Mouse (Mus musculus): ENCODE measurements around the gene Gm29735.
"Not testable (repeated sequence)": the region's sequence is repeated elsewhere in the genome, so short reads cannot be mapped to it uniquely, and the experiment has no call there.

The Gm29735 gene

DNA sequence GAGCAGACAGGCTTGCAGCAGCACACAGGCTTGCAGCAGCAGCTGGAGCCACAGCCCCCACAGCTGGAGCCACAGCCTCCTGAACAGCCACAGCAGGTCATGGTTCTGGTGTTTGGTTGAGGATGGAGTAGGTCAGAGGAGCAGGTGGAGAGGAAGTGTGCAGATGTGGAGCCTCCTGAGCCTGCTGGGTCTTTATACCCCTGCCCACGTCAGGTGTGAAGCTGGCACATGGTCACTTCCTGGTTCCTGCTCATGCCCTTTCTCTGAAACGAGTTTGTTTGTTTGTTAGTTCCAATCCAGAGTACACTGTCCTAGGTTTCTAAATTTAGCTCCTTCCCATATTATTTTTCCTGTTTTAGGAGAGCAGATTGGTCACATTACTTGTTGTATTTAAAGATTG, at the start of gene Gm29735:
TSS of gene Gm29735 (minus strand) at position 101 of the 400 bp plus-strand sequence.
- DNase-seq: not testable (repeated sequence)

DNA sequence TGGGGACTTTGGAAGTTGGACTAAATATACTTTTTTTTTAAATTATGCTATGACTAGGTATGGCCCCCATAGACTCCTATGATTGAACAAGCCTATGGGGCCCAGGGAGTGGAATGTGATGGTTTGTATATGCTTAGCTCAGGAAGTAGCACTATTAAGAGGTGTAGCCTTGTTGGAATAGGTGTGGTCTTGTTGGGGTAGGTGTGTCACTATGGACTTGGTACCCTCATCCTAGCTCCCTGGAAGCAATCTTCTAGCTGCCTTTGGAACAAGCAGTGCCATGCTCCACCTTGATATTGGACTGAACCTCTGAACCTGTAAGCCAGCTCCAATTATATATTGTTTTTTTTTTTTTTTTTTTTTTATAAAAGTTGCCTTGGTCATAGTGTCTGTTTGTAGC, 48.6 kb upstream of the Gm29735 start:
- no peak for DNase-seq

DNA sequence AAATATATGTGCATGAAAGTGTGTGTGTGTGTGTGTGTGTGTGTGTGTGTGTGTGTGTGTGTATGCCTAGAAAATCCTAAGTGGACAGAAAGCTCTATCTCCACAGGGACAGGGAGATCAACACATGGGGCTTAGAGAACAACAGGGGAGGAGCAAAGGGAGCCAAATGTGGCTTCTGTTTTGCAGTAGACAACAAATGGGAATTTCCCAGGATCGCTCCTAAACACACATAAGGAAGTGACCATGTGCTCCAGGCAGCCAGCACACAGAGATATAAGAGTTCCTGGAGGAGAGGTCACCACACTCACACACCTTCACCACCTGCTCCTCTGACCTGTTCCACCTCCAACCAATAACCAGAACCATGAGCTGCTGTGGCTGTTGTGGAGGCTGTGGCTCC, 44.2 kb upstream of the Gm29735 start, which contains the start of gene Krtap5-3:
TSS of gene Krtap5-3 (plus strand) at position 301 of the 400 bp plus-strand sequence.
- no peak for DNase-seq

DNA sequence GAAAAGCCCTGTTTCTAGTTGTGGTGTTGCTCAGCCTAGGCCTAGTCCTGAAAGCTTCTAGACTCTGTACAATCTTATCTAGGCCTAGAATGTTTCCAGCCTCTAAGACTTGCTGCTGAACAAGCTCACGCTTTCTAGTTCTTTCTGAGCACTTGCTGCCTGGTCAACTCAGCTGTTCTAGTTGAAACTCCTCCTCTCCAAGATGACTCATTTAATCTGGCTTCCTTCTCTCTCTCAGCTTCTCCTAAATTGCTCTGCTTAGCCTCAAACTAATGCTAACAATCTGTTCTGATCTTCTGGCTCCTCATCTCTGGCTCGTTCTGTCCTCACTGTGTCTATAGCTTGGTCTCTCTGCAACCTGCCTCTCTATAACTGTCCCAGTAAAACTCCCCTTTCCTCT, 41.8 kb upstream of the Gm29735 start:
- DNase-seq: no peak

DNA sequence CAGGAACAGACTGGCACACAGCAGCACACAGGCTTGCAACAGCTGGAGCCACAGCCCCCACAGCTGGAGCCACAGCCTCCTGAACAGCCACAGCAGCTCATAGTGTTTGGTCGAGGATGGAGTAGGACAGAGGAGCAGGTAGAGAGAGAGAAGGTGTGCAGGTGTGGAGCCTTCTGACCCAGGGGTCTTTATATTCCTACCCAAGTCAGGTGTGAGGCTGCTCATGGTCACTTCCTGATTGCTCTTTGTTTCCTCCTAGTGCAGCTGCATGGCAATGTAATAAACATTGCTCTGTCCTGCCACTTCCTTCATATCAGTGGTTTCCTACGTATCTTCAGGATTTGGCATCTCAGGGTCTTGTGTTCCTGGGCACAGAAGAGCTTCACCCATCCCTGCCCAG, 33.4 kb upstream of the Gm29735 start, which contains the start of gene Gm10153:
TSS of gene Gm10153 (minus strand) at position 101 of the 400 bp plus-strand sequence.
- DNase-seq: no peak

DNA sequence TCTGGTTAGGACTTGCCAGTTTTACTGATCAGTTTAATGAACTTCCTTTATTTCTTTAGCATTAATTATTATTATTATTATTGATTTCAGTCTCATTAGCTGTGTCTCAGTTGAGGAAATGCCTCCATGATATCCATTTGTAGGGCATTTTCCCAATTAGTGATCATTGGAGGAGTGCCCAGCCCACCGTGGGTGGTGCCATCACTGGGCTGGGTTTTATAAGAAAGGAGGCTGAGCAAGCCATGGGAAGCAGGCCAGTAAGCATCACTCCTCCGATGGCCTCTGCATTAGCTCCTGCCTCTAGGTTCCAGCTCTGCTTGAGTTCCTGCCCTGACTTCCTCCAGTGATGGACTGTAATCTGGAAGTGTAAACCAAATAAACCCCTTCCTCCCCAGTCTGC, 31.2 kb upstream of the Gm29735 start:
- no peak for DNase-seq

DNA sequence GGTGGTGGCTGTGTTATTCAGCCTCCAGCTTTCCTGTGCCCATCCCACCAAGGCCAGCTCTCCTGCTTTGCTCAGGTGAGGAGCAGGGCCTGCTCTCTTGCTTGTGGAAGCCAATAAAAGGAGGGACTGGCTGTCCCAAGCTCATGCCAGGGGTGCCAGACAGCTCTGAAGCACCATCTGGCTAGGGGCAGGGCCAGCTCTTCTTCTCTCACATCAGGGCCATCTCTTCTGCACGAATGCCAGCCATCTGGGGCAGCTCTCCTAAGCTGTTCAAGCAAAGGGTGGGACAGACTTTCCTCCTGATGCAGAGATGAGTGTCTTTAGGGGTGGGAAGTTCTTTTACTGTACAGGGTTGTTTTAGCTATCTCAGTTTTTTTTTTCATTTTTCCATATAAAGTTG, 24.1 kb upstream of the Gm29735 start:
- no peak for DNase-seq

DNA sequence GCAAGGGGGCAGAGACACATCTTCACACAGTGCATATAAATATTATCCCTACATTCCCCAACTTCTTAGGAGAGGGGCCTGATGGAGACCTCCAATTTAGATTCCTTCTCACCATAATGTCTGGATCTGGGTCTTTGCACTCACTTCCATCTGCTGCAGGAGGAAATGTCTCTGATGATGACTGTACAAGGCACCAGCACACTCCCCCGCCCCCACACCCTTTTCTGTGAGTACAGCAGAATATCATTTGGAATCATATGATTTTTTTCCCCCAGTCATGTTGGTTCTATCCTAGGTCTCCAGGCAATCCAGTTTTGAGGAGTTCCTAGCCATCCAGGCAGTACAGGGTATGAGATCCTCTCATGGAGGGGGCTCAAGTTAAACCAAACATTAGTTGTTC, 21.8 kb upstream of the Gm29735 start:
- DNase-seq: no peak

DNA sequence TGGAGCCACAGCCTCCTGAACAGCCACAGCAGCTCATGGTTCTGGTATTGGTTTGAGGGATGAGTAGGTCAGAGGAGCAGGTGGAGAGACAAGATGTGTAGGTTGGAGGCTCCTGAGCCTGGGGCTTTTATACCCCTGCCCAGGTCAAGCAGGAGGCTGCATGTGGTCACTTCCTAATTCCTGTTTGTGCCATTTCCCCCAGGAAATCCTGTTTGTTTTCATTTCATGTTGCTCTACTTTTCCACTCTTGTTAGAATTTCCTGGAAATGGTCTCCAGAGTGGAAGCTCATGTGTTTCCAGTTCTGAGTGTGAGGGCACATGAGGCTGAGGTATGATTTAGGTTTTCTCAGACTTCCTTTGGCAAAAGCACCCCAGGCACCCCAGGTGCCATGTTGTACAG, 19.0 kb upstream of the Gm29735 start, which contains the start of gene Krtap5-2:
TSS of gene Krtap5-2 (minus strand) at position 101 of the 400 bp plus-strand sequence.
- not testable (repeated sequence) for DNase-seq

DNA sequence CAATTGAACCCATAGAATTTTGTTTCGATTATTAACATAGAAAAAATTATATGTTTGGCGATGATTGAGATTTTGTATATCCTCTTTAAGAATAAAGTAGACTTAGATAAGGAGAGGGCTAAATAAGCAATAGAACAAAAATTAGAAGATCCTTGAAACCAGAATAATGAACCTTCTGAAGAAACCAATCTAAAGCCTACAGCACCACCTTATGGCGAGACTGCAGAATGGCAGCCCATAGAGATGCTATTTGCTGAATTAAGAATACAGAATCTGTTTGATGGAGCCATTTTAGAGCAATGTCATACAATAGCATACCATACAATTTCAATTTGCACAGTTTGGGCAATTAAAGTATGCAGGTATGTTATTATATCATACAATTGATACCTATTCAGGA, 12.9 kb upstream of the Gm29735 start:
- DNase-seq: no peak

DNA sequence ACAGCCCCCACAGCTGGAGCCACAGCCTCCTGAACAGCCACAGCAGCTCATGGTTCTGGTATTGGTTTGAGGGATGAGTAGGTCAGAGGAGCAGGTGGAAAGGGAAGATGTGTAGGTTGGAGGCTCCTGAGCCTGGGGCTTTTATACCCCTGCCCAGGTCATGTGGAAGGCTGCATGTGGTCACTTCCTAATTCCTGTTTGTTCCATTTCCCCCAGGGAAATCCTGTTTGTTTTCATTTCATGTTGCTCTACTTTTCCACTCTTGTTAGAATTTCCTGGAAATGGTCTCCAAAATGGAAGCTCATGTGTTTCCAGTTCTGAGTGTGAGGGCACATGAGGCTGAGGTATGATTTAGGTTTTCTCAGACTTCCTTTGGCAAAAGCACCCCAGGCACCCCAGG, 8.7 kb upstream of the Gm29735 start, which contains the start of gene Gm4553:
TSS of gene Gm4553 (minus strand) at position 101 of the 400 bp plus-strand sequence.
- not testable (repeated sequence) for DNase-seq

DNA sequence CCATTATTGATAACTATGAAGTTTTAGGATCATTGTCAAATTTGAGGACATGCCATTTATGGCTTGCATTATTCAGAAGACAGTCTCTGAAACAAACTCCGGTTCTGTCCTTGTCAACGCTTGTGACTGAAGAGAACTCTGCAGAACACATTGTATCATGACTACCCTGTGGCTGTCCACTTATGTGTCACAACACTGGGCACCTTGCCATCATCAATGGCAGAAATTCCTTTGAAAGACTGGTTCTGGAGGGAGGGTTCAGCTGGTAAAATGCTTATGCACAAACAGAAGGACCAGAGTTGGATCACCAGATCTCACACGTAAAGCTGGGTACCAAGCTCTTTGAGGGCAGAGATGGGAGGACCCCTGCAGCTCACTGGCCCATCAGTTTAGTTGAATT, 2.5 kb upstream of the Gm29735 start:
- DNase-seq: no peak

DNA sequence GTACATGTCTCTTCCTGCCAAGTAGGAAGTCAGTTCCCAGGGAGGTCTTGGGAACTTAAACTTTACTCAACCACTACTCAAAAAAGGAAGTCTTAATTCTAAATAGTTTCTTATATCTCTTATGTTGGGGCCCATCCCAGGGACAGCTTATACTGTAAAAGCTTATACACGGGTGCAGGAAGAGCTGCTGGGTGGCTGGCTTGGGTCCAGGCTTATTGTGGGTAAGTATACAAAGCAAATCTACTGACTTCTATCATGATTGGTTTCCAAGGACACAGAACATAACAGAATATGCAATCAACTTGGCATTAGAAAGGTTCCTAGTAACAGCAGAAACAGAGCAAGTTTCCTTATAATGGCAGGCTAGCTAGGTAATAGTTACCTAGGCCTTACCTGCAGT, 1.6 kb downstream of the Gm29735 start:
- DNase-seq: no peak

DNA sequence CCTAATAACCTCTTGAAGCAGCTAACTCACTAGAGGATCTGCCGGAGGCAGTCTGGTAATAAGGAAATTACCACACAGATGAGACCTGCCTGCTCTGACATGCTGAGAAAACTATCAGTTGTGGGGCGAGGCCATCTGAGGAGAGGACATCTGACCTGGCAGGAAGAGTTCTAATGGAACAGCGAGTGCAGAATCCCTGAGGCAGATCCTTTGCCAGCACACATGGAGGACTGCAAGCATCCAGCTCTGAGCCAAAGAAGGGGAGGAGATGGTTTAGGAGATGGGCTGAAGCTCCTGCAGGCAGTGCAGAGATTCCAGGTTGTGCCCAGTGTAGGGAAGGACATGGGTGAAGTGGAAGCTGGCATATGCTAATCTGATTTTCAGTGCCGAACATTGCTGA, 4.7 kb downstream of the Gm29735 start:
- DNase-seq: no peak

DNA sequence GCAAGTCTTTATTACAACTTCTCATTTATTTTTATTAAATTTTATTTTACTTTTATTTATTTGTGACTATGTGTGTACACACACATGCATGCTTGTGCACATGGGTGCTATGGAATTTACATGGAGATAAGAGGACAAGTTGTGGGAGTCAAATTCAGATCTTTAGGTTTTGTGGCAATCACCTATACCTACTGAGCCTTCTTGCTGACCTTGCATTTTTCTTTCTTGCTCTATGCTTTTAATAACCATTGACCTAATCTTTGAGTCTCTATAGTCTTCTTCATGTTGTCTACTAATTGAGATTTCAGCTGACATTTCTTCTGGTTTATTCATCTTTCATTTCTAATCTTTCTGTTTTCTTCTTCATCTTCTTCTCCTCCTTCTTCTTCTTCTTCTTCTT, 8.3 kb downstream of the Gm29735 start:
- no peak for DNase-seq

DNA sequence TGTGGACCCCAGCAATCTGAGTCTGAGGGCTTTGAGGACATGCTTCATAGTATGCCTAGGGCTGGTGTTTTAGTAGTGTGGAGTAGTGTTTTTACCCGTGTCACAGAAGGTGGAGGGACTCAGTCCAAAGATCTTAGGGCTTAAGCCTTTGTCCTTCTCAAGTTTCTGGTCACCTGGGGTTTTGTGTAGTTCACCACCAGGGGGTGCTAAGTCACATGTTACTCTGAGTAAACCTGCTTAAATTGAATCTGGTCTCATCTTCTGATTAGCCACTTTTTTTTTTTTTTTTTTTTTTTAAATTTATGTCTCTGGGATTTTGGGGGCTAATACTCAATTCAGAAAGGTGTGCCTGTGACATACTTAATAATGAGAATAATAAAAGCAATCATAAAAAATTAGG, 10.9 kb downstream of the Gm29735 start:
- peak; percentile 44 for DNase-seq

DNA sequence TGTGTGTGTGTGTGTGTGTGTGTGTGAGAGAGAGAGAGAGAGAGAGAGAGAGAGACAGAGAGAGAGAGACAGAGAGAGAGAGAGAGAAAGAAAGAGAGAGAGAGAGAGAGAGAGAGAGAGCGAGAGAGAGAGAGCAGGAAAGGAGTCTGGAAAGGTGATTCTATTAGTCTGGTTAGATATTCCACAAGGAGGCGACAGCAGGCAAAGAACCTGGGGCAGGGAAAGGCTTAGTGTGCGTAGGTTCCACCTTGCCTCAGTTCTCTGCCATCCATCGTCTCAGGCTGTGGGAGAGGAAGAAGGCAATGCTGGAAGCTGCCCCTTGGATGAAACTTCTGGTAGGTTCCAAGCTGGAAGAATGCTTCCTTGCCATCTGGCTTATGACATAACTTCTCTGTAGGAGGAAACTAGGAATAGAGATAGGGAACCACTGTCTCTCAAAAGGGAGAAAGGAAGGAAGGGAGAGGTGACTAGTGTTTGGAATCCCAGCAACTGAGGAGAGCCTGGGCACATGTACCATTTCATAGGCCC, 11.4 kb downstream of the Gm29735 start:
- no peak for DNase-seq

DNA sequence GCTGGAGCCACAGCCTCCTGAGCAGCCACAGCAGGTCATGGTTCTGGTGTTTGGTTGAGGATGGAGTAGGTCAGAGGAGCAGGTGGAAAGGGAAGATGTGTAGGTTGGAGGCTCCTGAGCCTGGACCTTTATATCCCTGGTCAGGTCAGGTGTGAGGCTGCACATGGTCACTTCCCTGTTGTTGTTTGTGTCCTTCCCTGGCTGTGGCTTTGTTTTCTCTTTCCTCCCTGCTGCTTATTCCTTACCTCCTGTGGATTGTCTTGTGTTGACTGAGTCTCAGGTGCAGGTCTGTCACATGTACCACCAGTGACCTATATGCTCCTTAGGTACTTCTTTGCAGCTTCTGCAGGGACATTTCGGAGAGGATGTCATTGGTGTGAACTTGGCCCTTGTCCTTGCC, 12.4 kb downstream of the Gm29735 start, which contains the start of gene Gm45337:
TSS of gene Gm45337 (minus strand) at position 101 of the 400 bp plus-strand sequence.
- DNase-seq: no peak

DNA sequence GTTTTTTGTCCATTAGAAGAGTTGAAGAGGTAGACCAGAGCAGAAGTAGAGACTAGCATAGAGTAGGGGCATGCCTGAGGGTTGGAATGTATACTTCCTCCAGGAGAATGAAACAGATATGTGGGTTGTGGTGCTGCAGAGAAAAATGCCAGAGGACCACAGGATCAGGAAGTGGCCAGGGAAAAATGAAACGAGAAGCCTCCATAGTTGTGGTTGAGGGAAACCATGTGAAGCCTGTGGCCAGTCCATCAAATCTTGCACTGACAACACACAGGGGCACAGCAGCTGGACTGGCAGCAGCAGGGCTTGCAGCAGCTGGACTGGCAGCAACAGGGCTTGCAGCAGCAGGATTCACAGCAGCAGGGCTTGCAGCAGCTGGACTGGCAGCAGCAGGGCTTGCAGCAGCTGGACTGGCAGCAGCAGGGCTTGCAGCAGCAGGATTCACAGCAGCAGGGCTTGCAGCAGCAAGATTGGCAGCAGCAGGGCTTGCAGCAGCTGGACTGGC, 13.4 kb downstream of the Gm29735 start:
- DNase-seq: not testable (repeated sequence)

DNA sequence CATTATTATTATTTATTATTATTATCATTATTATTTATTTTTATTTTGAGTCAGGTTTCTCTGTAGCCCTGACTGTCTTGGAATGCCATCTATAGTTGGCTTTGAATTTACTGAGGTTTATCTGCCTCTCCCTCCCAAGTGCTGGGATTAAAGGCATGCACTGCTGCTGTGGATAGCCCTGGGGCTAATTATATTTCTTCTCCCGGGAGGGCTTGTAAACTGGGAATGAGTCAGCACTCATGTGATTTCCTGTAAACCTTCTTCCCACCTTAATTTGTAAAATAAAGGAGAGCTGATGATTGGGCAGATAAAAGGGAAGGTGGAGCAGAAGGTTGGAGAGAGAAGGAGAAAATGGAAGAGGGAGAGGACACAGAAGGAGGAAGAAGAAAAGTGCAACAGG, 16.2 kb downstream of the Gm29735 start:
- DNase-seq: no peak

DNA sequence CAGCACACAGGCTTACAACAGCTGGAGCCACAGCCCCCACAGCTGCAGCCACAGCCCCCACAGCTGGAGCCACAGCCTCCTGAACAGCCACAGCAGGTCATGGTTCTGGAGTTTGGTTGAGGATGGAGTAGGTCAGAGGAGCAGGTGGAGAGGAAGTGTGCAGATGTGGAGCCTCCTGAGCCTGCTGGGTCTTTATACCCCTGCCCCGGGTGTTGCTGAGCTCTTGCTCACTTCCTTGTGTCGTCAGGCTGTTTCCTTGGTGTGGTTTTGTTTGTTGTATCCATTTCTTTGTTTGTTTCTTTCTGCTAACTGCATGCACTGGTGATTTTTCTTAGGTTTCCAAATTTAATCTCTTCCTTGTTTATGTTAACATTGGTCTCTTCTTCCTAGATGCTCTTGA, 21.0 kb downstream of the Gm29735 start, which contains the start of gene Gm39115:
TSS of gene Gm39115 (minus strand) at position 101 of the 400 bp plus-strand sequence.
- DNase-seq: not testable (repeated sequence)

DNA sequence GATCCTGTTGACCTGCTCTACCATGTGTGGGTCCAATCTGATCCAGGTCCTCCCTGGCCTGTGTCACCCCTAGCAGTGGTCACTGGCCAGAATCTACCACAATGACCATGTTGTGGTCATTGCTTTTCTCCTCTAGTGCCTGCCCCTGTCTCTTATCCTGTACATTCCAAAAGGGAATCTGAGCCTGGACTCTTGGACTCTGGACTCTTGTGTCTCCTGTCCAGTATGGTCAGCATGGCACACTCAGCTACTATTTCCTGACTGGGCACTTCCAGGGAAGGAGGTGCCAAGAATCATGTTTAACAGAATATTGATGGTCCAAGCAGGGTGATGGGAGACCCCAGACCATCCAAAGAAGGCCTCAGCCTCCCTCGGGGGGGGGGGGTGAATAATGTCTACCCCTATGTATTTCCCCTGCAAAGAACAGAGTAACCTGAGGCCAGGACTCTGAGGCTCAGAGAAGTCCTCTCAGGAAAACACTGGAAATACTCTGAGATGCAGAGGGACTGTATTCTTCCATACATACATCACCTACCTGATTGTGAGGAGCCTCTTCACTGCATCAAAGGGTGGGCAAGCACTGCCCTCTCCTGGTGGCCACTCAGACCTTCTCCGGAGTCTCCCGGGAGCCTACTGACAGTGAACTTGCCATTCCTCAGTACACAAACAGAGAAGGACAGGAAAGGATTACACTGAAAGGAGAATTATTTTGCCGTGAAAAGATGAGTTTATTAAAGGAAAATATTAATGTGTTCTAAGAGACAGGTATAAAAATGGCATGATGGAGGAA, 22.5 kb downstream of the Gm29735 start:
- peak; percentile 38 for DNase-seq

DNA sequence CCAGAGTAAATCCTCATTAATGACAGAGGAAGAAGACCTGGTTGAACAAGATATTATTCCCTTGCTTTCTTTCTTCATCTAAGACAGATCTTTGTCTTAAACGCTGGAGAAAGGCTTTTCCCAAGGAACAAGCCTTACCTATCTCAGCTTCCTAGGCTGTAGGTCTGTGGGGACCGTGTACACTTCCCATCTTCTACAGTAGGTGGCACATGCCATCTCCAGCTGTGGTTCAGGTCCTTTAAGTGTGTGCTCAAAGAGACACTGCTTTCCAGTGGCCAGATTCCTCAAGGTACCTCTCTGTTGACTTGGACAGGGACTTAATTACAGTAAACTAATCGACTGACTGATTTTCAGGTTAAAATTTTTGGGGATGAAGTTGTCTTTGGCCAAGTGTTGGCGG, 28.1 kb downstream of the Gm29735 start:
- no peak for DNase-seq

DNA sequence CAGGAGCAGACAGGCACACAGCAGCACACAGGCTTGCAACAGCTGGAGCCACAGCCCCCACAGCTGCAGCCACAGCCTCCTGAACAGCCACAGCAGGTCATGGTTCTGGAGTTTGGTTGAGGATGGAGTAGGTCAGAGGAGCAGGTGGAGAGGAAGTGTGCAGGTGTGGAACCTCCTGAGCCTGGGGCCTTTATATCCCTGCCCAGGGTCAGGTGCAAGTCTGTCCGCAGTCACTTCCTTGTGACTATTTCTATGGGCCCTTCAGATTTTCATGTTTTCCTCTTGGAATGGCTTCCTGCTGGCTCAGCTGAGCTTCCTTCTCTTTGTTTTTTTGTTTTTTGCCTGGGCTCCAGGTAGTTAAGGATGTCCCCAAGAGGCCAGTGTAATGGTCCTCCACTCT, 36.3 kb downstream of the Gm29735 start, which contains the start of gene Gm45618:
TSS of gene Gm45618 (minus strand) at position 101 of the 400 bp plus-strand sequence.
- DNase-seq: not testable (repeated sequence)
